Mouse (Mus musculus) thymus, postnatal 10 days (tissue): ENCODE data around the gene Lipf.

ENCODE experiments used
- DNase-seq, 2 experiments: peaks; one replicate each; pipeline ENCODE4 v3.0.0; 2021; ENCODE audit warnings: low spot score in 2 of 2

The Lipf gene

GRCm38 (mm10) chr19:33960887-33961286 is at the start of gene Lipf:
TSS of gene Lipf (plus strand) at chr19:33961187.
- DNase-seq = no peak

GRCm38 (mm10) chr19:33924099-33924498 is 36.9 kb upstream of the Lipf start:
- DNase-seq = no peak

GRCm38 (mm10) chr19:33979007-33979406 is 18.0 kb downstream of the Lipf start:
- peak in 1 of 2 experiments; percentile 20 for DNase-seq

- no peak for DNase-seq
These were observed 22.1 kb downstream of the Lipf start for GRCm38 (mm10) chr19:33983043-33983442.

- DNase-seq = no peak
These were observed 47.0 kb downstream of the Lipf start, which contains the start of gene Lipk for GRCm38 (mm10) chr19:34008002-34008401. TSS of gene Lipk (plus strand) at chr19:34008290.

- DNase-seq = no peak
These were observed 60.6 kb downstream of the Lipf start for GRCm38 (mm10) chr19:34021440-34022172.

- DNase-seq = peak in 1 of 2 experiments; percentile 6
These were observed 61.8 kb downstream of the Lipf start for GRCm38 (mm10) chr19:34022759-34023158.
